8 mouse cellular contexts compared by ENCODE assay signal in the genomic region with DNA sequence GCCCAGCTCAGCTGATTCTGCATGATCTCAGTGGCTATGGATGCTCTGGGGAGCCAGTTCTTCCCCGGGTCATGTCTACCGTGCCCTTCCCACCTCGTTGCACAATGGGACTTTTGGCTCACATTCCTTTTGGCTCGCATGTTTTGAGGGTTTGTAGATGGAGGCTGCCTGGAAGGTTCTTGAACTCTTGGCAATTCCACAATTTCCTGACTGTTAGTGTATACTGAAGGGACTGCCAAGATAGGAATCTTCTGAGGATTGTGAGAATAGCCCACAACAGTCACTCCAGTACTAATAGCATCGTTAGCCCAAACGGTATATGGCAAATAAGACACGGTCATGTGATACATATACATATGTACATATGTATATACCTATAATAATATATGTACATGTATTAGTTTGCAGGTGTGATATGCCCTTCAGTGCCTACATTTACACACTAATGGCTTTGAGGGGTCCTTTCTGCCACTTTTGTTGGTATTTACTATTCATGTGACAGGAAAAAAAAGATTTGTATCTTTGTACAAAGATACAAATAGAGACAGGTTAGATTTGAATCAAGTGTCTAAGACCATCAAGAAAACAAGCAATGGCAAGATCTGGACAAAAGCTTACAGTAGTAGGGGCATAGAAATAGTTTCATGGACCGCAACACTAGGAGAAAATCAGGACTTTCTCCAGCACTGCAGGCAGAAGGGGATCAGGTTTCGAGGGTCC. TPM values are rescaled to one million over a fixed set of nuclear protein-coding genes. Genes with fewer than 3 reads are reported as not detected.
A peak's percentile ranks its signal among the peaks of the same experiment; 100 is the strongest.
DNase-seq lines count a peak whose midpoint lies in the region; ATAC-seq lines count a peak whose summit lies in the region.

No protein-coding gene starts in this region.

- H3K9me3 ChIP-seq in embryonic facial prominence, embryonic 10.5 days: no peaks in the 10 kb centered on the region
- H3K9me3 ChIP-seq in heart, embryonic 14.5 days (ENCODE audit: control insufficient read depth, low read length): 0 out of 2 replicates have a peak, but pooled peaks cover 4% of the 10 kb centered on the region
- no peaks in the 10 kb centered on the region for H3K9me3 ChIP-seq in midbrain, embryonic 10.5 days (replicated peaks)

- H3K4me1 ChIP-seq in embryonic facial prominence, embryonic 10.5 days: no peaks in the 10 kb centered on the region
- no peaks in the 10 kb centered on the region for H3K4me1 ChIP-seq in heart, embryonic 14.5 days (ENCODE audit: control insufficient read depth in 2 of 2, insufficient read depth in 2 of 2, low read length in 2 of 2)
- H3K4me1 ChIP-seq in midbrain, embryonic 10.5 days: no peaks in the 10 kb centered on the region

- H3K4me2 ChIP-seq in heart, embryonic 14.5 days (ENCODE audit: low read length): peak overlapping the region; percentile 63

- 38% methylated on average over 9 of the region's 9 CpGs for WGBS in embryonic facial prominence, embryonic 10.5 days
- 37% methylated on average over 9 of the region's 9 CpGs for WGBS in heart, embryonic 14.5 days
- WGBS in midbrain, embryonic 10.5 days: 47% methylated on average over 9 of the region's 9 CpGs

- DNase-seq in 3T3-L1 (ENCODE audit: low read depth, low spot score) (peak; percentile 80), MEL-GATA-1-ER (ENCODE audit: extremely low read depth, low read depth) (peak; percentile 38)
- DNase-seq in embryonic facial prominence, embryonic 10.5 days (ENCODE audit: low spot score): peak; percentile 11
- peak; percentile 29 for DNase-seq in kidney, postnatal 14 days
- DNase-seq in midbrain, embryonic 10.5 days (ENCODE audit: low spot score): no peak
- DNase-seq in layer of hippocampus, adult 9-11 months: no peak
- no peak for DNase-seq in right cerebral cortex, postnatal 10 days (ENCODE audit: low spot score in 2 of 2)

- no peaks in the 10 kb centered on the region for H3K27me3 ChIP-seq in embryonic facial prominence, embryonic 10.5 days (replicated peaks; ENCODE audit: low read depth, poor library complexity, severe bottlenecking)
- no peaks in the 10 kb centered on the region for H3K27me3 ChIP-seq in heart, embryonic 14.5 days (ENCODE audit: control insufficient read depth, insufficient read depth, low read length)
- H3K27me3 ChIP-seq in midbrain, embryonic 10.5 days (ENCODE audit: low read depth, poor library complexity, severe bottlenecking): no peaks in the 10 kb centered on the region

- H3K27ac ChIP-seq in embryonic facial prominence, embryonic 10.5 days (replicated peaks): no peak overlapping the region
- no peak overlapping the region for H3K27ac ChIP-seq in heart, embryonic 14.5 days (replicated peaks in 1 of 2; ENCODE audit: control insufficient read depth in 1 of 2, insufficient read depth in 1 of 2, low read depth in 2 of 2, low read length in 2 of 2)
- no peak overlapping the region for H3K27ac ChIP-seq in midbrain, embryonic 10.5 days (replicated peaks)

- H3K9ac ChIP-seq in heart, embryonic 14.5 days (ENCODE audit: low read length): peak overlapping the region; percentile 64

- H3K4me3 ChIP-seq in embryonic facial prominence, embryonic 10.5 days: peak overlapping the region; percentile 53
- peak overlapping the region; percentile 49 to 69 for H3K4me3 ChIP-seq in heart, embryonic 14.5 days (ENCODE audit: control insufficient read depth in 1 of 2, insufficient read depth in 1 of 2, low read depth in 1 of 2, low read length in 2 of 2)
- peak overlapping the region; percentile 41 for H3K4me3 ChIP-seq in midbrain, embryonic 10.5 days

- H3K36me3 ChIP-seq in embryonic facial prominence, embryonic 10.5 days (replicated peaks): no peaks in the 10 kb centered on the region
- H3K36me3 ChIP-seq in heart, embryonic 14.5 days (ENCODE audit: control insufficient read depth, insufficient read depth, low read length): no peaks in the 10 kb centered on the region
- no peaks in the 10 kb centered on the region for H3K36me3 ChIP-seq in midbrain, embryonic 10.5 days

- ATAC-seq in heart, embryonic 14.5 days (ENCODE audit: insufficient number of reproducible peaks, insufficient read depth, low FRiP score, low read depth): no peak

RNA-seq across cellular contexts. Expression of a gene that starts 7.3 kb away (rescaled TPM):
- polyA plus RNA-seq in embryonic facial prominence, embryonic 10.5 days (2016; fragmentation: Nextera tagmentation; extraction: Ambion mirVana): 7.6 and 8.8 TPM in 2 replicates
- 8.3 and 9.4 TPM in 2 replicates for polyA plus RNA-seq in heart, embryonic 14.5 days (2014; fragmentation: Nextera tagmentation; extraction: Ambion mirVana)
- polyA plus RNA-seq in midbrain, embryonic 10.5 days (2016; fragmentation: Nextera tagmentation; extraction: Ambion mirVana): 6.2 and 6.6 TPM in 2 replicates

RNA-seq across cellular contexts. Expression of a gene that starts 32.2 kb away (rescaled TPM):
- polyA plus RNA-seq in embryonic facial prominence, embryonic 10.5 days (2016; fragmentation: Nextera tagmentation; extraction: Ambion mirVana): 2.5 and 3.2 TPM in 2 replicates
- 36.2 and 38.0 TPM in 2 replicates for polyA plus RNA-seq in heart, embryonic 14.5 days (2014; fragmentation: Nextera tagmentation; extraction: Ambion mirVana)
- 3.0 and 3.8 TPM in 2 replicates for polyA plus RNA-seq in midbrain, embryonic 10.5 days (2016; fragmentation: Nextera tagmentation; extraction: Ambion mirVana)

Comparison
In these comparisons a context has a peak if more than half of its experiments do, and no peak if none do; other contexts are left out.
1. DNase-seq: peak in 3T3-L1 (single experiment), MEL-GATA-1-ER (single experiment), embryonic facial prominence, embryonic 10.5 days (single experiment) and kidney, postnatal 14 days (single experiment); none in midbrain, embryonic 10.5 days (single experiment), layer of hippocampus, adult 9-11 months (single experiment) and right cerebral cortex, postnatal 10 days (0 of 2).
2. Peak in every context shown above with its lines, with median percentiles within 50 percentile points of each other: H3K4me3 ChIP-seq.